In genomic region chr3:83192401-83192800, GRCm38 (mm10) we compare ENCODE assay signal across 15 mouse cellular contexts.
"Had no signal": no experiment of that assay in that cellular context is flagged by ENCODE, and none has a peak within 500 bp of the region (broad histone marks: within the 10 kb centered on the region; RNA-seq: fewer than 3 reads in every experiment).

No protein-coding gene starts in this region.

- DNase-seq: kidney, adult 2 months; kidney, postnatal 14 days; lung, embryonic 14.5 days; lung, postnatal 10 days; lung, postnatal 4 days; midbrain, embryonic 14.5 days; thymus, adult 18-20 months; thymus, postnatal 14 days had no signal

- H3K4me3 ChIP-seq: kidney, embryonic 15.5 days; left cerebral cortex, adult 2 months; limb, embryonic 15.5 days; liver, embryonic 12.5 days; midbrain, embryonic 10.5 days; myocyte; neural tube, embryonic 15.5 days had no signal

- H3K9ac ChIP-seq: kidney, embryonic 15.5 days; limb, embryonic 15.5 days; liver, embryonic 12.5 days; lung, embryonic 14.5 days; neural tube, embryonic 15.5 days had no signal

- H3K4me2 ChIP-seq: kidney, embryonic 15.5 days; limb, embryonic 15.5 days; liver, embryonic 12.5 days; lung, embryonic 14.5 days; neural tube, embryonic 15.5 days had no signal

- ATAC-seq: liver, embryonic 12.5 days had no signal

- H3K9me3 ChIP-seq: kidney, embryonic 15.5 days; limb, embryonic 15.5 days; liver, embryonic 12.5 days; midbrain, embryonic 10.5 days; neural tube, embryonic 15.5 days had no signal

- H3K27me3 ChIP-seq: kidney, embryonic 15.5 days; limb, embryonic 15.5 days; liver, embryonic 12.5 days; neural tube, embryonic 15.5 days had no signal

- H3K36me3 ChIP-seq: kidney, embryonic 15.5 days; limb, embryonic 15.5 days; liver, embryonic 12.5 days; midbrain, embryonic 10.5 days; neural tube, embryonic 15.5 days had no signal

- H3K27ac ChIP-seq: kidney, embryonic 15.5 days; left cerebral cortex, adult 2 months; limb, embryonic 15.5 days; liver, embryonic 12.5 days; midbrain, embryonic 10.5 days; neural tube, embryonic 15.5 days had no signal

- H3K4me1 ChIP-seq: kidney, embryonic 15.5 days; limb, embryonic 15.5 days; liver, embryonic 12.5 days; midbrain, embryonic 10.5 days; neural tube, embryonic 15.5 days had no signal
